Mouse (Mus musculus): ENCODE results near the gene Gm49601. TPM values are rescaled to one million over a fixed set of nuclear protein-coding genes. Genes with fewer than 3 reads are reported as not detected.

The Gm49601 gene
- polyA plus RNA-seq, 1 experiment from 2014 or later, result 1.2 TPM

DNA sequence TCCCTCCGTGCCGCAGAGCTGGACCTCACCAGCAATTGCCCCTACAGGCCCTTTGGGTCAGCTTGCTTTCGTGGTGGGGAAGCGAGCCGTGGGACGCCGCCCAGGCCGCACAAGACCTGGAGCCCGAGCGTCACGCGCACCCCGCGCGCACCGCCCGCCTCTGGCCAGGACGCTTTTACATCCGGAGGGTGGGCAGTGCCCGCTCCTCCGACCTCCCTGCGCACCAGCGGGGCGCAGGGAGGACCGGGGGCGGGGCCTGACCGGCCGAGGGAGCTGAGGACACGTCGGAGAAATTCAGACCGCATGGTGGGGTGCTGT is 37.5 kb downstream of the Gm49601 start:
- 4% methylated on average over 31 of the region's 31 CpGs for WGBS
- no peaks in the 10 kb centered on the region for H3K9me3 ChIP-seq (ENCODE audit: control insufficient read depth, low read length)
- H3K27ac ChIP-seq (ENCODE audit: low read depth, low read length), result no peak overlapping the region
- peaks cover 94% of the 10 kb centered on the region for H3K27me3 ChIP-seq (ENCODE audit: control insufficient read depth, insufficient read depth, low read length)
- no peaks in the 10 kb centered on the region for H3K36me3 ChIP-seq (ENCODE audit: control insufficient read depth, insufficient read depth, low read length)
- H3K4me2 ChIP-seq (replicated peaks; ENCODE audit: low read depth, low read length), result no peak overlapping the region
- H3K4me3 ChIP-seq (ENCODE audit: low read length), result no peak overlapping the region; the same call in 1 of the 2 replicates
- H3K4me1 ChIP-seq (ENCODE audit: control insufficient read depth, insufficient read depth, low read length), result peaks cover 20% of the 10 kb centered on the region
- no peak overlapping the region for H3K9ac ChIP-seq (ENCODE audit: low read depth, low read length)
- no peak for ATAC-seq (ENCODE audit: low FRiP score, low TSS enrichment)

DNA sequence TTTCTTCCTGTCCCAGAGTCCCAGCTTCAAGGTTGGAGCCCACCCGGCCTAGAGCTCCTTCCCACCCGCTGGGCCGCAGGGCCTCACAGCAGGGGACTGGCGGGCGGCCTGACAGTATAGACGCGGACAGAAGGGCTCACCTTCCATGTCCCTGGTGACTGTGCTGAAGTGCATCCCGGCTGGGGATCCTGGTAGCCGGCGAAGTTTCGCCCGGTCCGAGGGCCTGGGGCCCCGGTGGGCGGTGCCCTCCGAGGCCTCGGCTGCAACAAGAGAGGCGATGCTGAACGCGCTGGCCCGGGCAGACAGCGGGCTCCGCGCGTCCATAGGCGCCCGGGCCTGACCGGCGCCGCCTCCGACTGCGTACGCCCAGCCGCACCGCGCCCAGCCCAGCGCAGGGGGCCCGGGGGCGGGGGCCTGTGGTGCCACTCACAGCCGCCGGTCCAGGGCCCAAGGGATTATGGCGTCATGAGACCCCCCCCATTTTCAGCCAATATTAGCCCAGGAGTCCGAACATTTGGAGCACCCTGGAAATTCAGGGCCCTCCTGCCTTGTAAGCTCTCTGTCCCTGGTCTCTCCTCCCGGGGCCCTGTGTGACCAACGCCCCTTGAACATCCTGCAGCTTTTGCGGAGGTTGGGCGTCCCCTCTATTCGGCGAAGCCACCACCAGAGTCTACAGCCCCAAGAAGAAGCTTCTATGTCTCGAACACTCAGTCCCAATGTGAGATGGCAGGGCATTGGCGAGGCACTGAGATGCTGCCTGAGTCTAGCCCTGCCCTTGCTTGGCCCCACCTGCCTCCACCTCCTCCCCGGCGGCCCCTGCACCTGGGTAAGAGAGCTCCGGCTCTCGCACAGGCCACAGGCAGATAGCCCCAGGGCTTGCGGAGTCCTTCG is 38.1 kb downstream of the Gm49601 start:
- Histone ChIP-seq H3K27ac (ENCODE audit: low read depth, low read length) (no peak overlapping the region), H3K36me3 (ENCODE audit: control insufficient read depth, insufficient read depth, low read length) (no peaks in the 10 kb centered on the region), H3K9ac (ENCODE audit: low read depth, low read length) (no peak overlapping the region), H3K4me2 (replicated peaks; ENCODE audit: low read depth, low read length) (peak overlapping the region; percentile 33), H3K9me3 (ENCODE audit: control insufficient read depth, low read length) (no peaks in the 10 kb centered on the region), H3K27me3 (ENCODE audit: control insufficient read depth, insufficient read depth, low read length) (peaks cover 95% of the 10 kb centered on the region), H3K4me3 (ENCODE audit: low read length) (peak overlapping the region; percentile 22), H3K4me1 (ENCODE audit: control insufficient read depth, insufficient read depth, low read length) (peaks cover 20% of the 10 kb centered on the region)
- WGBS, result under 1% methylated on average over 57 of the region's 57 CpGs
- ATAC-seq (ENCODE audit: low FRiP score, low TSS enrichment), result peak; percentile 32; the same call in 1 of the 2 replicates

DNA sequence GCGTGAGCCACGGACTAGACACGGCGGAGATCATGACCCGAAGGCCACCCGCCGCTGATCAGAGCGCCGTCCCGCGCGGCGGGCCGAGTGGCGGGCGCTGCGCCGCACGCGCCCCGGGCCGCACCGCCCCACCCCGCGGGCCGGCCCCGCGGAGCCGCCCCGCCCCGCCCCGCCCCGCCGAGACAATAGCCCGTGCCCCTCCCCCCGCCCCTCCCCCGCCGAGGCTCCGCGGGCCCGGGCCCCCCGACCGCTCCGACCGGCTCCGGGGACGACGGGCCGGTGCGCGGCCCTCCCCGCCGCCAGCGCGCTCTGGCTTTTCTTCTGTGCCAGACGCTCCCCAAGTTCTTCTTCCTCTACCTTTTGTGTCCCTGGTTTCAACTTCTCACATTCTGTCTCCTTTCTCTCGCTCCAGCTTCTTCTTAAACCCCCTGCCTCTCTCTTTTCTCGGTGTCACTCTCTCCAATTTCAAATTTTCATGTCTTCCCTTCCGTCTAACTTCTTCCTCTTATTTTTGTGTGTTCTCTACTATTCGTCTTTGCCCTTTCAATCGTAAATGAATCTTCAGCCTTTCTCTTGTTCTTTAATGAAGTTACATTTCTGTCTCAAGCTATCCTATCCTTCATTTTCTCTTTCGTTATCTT is 39.2 kb downstream of the Gm49601 start:
- H3K4me2 ChIP-seq (replicated peaks; ENCODE audit: low read depth, low read length), result peak overlapping the region; percentile 68
- peaks cover 100% of the 10 kb centered on the region for H3K27me3 ChIP-seq (ENCODE audit: control insufficient read depth, insufficient read depth, low read length)
- H3K36me3 ChIP-seq (ENCODE audit: control insufficient read depth, insufficient read depth, low read length), result no peaks in the 10 kb centered on the region
- H3K9ac ChIP-seq (ENCODE audit: low read depth, low read length), result peak overlapping the region; percentile 48
- no peak overlapping the region for H3K27ac ChIP-seq (ENCODE audit: low read depth, low read length)
- ATAC-seq (ENCODE audit: low FRiP score, low TSS enrichment), result no peak
- H3K9me3 ChIP-seq (ENCODE audit: control insufficient read depth, low read length), result no peaks in the 10 kb centered on the region
- 1% methylated on average over 27 of the region's 62 CpGs for WGBS
- peaks cover 26% of the 10 kb centered on the region for H3K4me1 ChIP-seq (ENCODE audit: control insufficient read depth, insufficient read depth, low read length)
- peak overlapping the region; percentile 44 for H3K4me3 ChIP-seq (ENCODE audit: low read length)

DNA sequence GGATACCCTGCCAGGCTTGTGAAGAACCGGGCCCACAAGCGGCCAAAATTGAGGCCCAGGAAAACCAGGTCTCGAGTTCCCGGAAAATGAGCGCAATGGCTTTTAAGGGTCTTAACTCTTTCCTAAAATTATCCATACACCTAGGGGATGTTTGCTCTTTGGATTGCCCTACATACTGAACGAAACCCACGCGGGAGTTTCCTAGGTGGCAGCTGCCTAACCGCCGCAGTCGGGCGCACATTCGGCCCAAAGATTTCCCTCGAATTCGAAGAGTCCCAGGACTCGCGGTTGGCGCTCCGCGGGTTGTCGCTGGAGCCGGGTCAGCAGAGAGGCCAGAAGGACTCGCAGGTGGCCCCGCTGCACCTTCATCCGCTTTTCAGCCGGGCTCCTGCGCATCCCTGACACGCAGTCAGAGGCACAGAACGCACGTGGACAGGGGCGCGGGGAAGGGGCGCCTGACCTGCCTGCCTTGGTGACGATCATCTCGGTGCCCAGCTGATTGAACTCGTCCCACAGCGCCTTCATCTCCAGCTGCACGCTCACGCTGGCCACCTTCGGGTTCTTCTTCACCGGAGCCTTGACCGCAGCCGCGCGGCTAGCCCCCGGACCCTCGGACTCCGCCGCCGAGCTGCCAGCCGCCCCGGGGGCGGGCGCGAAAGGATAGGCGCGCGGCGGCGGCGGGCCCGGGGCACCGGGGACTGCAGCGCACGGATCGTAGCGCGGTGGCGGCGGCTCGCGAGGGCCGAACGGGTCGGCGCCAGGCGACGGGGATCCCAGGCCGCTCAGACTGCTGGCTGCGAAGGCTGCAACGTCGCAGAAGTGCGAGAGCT is 39.9 kb downstream of the Gm49601 start:
- peaks cover 25% of the 10 kb centered on the region for H3K4me1 ChIP-seq (ENCODE audit: control insufficient read depth, insufficient read depth, low read length)
- H3K27me3 ChIP-seq (ENCODE audit: control insufficient read depth, insufficient read depth, low read length), result peaks cover 100% of the 10 kb centered on the region

DNA sequence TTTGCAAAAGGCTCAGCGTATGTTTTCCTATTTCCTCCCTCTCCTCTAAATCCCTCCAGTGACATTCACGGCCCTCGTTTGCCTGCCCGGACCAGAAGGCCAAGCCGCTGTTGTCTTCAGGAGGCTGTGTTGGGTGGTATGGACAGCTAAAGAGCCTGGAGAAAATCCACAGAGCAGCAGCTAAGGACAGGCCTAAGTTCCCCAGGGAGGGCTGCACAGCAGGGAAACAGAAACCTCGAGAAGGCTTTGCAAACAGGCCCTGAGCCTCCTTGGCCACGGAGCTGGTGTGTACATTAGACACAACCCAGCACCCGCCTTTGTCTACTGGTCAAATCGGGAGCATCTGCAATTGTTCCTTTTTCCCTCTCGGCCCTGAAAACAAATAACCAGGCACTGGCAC is 40.6 kb downstream of the Gm49601 start:
- H3K4me1 ChIP-seq (ENCODE audit: control insufficient read depth, insufficient read depth, low read length), result peaks cover 25% of the 10 kb centered on the region

More for the DNA sequence above, 39.9 kb downstream of the Gm49601 start:
- Histone ChIP-seq H3K9me3 (ENCODE audit: control insufficient read depth, low read length) (no peaks in the 10 kb centered on the region), H3K9ac (ENCODE audit: low read depth, low read length) (peak overlapping the region; percentile 48), H3K36me3 (ENCODE audit: control insufficient read depth, insufficient read depth, low read length) (no peaks in the 10 kb centered on the region), H3K27ac (ENCODE audit: low read depth, low read length) (no peak overlapping the region), H3K4me2 (replicated peaks; ENCODE audit: low read depth, low read length) (peak overlapping the region; percentile 68), H3K4me3 (ENCODE audit: low read length) (peak overlapping the region; percentile 44)
- 2% methylated on average over 83 of the region's 83 CpGs for WGBS
- no peak for ATAC-seq (ENCODE audit: low FRiP score, low TSS enrichment)

DNA sequence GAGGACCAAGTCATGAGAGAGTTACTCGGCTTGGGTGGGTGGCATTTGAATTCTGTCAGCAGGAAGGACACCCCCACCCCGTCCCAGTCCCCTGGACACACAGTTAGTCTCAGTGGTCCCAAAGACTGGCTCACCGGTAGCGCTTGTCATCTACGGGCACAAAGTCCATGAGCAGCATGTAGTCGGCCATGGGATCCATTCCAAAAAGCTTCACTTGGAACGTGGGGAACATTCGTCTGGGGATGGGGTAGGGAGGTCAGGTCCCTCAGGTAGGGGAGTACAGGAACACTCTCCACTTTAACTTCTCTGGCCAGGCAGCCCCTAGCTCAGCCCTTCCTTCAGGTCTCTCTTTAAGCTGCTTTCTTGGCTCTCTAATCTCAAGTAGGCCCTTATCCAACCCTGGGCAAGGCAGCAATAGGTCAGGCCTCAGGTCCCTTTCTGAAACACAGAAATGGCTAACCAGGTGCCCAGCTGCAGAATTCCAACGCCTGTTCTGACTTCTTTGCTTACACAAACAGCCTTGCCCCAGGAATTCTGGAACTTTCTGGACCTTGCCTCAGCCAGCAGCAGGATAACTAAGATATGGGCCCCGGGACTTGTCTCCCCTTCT is 41.2 kb downstream of the Gm49601 start:
- H3K27me3 ChIP-seq (ENCODE audit: control insufficient read depth, insufficient read depth, low read length), result peaks cover 100% of the 10 kb centered on the region
- H3K4me3 ChIP-seq (ENCODE audit: low read length), result no peak overlapping the region
- 25% methylated on average over 10 of the region's 10 CpGs for WGBS
- H3K27ac ChIP-seq (ENCODE audit: low read depth, low read length), result no peak overlapping the region
- H3K36me3 ChIP-seq (ENCODE audit: control insufficient read depth, insufficient read depth, low read length), result no peaks in the 10 kb centered on the region
- peaks cover 22% of the 10 kb centered on the region for H3K4me1 ChIP-seq (ENCODE audit: control insufficient read depth, insufficient read depth, low read length)
- no peaks in the 10 kb centered on the region for H3K9me3 ChIP-seq (ENCODE audit: control insufficient read depth, low read length)
- no peak overlapping the region for H3K9ac ChIP-seq (ENCODE audit: low read depth, low read length)
- no peak overlapping the region for H3K4me2 ChIP-seq (replicated peaks; ENCODE audit: low read depth, low read length)
- no peak for ATAC-seq (ENCODE audit: low FRiP score, low TSS enrichment)

More for the DNA sequence above, 40.6 kb downstream of the Gm49601 start:
- H3K27me3 ChIP-seq (ENCODE audit: control insufficient read depth, insufficient read depth, low read length), result peaks cover 100% of the 10 kb centered on the region
- no peaks in the 10 kb centered on the region for H3K9me3 ChIP-seq (ENCODE audit: control insufficient read depth, low read length)
- no peaks in the 10 kb centered on the region for H3K36me3 ChIP-seq (ENCODE audit: control insufficient read depth, insufficient read depth, low read length)
- H3K27ac ChIP-seq (ENCODE audit: low read depth, low read length), result no peak overlapping the region
- WGBS, result 11% methylated on average over 10 of the region's 10 CpGs
- peak overlapping the region; percentile 68; the same call in 1 of the 2 replicates for H3K4me2 ChIP-seq (replicated peaks; ENCODE audit: low read depth, low read length)
- peak overlapping the region; percentile 44; the same call in 1 of the 2 replicates for H3K4me3 ChIP-seq (ENCODE audit: low read length)
- ATAC-seq (ENCODE audit: low FRiP score, low TSS enrichment), result no peak
- H3K9ac ChIP-seq (ENCODE audit: low read depth, low read length), result no peak overlapping the region

DNA sequence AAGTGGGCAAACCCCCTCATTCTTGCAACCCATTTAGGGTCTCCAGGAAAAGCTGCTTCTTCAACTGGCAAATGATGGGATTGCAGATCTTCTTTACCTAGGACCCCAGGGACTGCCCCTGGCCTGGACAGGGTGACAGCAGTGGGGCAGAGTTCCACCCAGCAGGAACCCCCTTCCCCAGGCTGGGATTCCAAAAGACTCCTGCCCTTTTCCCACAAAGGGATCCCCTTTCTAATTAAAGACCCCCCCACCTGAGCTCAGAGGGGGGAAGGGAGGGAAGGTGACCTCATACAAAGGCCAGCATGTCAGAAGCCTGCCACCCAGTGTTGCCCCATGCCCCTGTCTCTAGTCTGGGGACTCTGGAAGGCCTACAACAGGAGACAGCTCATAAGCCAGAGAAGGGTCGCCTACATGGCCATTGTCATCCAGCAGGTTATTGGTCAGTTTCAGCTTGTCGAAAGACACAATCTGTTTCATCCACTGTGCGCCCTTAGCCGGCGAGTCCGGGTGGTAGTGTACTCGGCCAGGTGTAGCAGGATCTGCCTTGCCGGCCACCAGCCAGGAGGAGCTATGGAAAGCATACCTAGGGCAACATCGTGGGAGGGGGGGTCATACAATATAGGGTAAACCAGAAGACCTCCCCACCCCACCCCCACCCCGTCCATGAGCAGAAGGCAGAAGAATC is 42.4 kb downstream of the Gm49601 start:
- no peak overlapping the region for H3K4me3 ChIP-seq (ENCODE audit: low read length)
- WGBS, result 22% methylated on average over 10 of the region's 10 CpGs
- no peak for ATAC-seq (ENCODE audit: low FRiP score, low TSS enrichment)
- no peak overlapping the region for H3K27ac ChIP-seq (ENCODE audit: low read depth, low read length)
- H3K36me3 ChIP-seq (ENCODE audit: control insufficient read depth, insufficient read depth, low read length), result no peaks in the 10 kb centered on the region
- no peak overlapping the region for H3K4me2 ChIP-seq (replicated peaks; ENCODE audit: low read depth, low read length)
- H3K9me3 ChIP-seq (ENCODE audit: control insufficient read depth, low read length), result no peaks in the 10 kb centered on the region
- H3K4me1 ChIP-seq (ENCODE audit: control insufficient read depth, insufficient read depth, low read length), result peaks cover 22% of the 10 kb centered on the region
- H3K27me3 ChIP-seq (ENCODE audit: control insufficient read depth, insufficient read depth, low read length), result peaks cover 97% of the 10 kb centered on the region
- no peak overlapping the region for H3K9ac ChIP-seq (ENCODE audit: low read depth, low read length)

DNA sequence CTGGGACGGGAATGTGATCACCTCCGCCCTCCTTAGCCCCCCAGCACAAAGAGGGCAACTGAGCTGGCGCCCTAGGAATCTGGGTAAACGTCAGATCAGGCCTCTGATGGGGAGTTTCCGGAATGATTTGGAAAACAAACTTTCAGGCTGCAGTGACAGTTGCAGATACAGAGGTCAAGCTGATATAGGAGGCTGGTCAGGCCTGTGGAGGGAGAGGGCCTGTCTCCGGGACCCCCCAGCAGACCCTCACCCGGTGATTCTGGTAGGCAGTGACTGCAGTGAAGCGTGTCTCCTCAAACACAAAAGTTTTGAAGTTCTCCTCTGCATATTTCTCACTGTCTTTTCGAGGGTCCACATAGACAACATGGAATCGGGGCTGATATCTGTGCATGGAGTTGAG is 43.1 kb downstream of the Gm49601 start:
- H3K4me3 ChIP-seq (ENCODE audit: low read length), result no peak overlapping the region
- no peaks in the 10 kb centered on the region for H3K36me3 ChIP-seq (ENCODE audit: control insufficient read depth, insufficient read depth, low read length)
- no peak overlapping the region for H3K4me2 ChIP-seq (replicated peaks; ENCODE audit: low read depth, low read length)
- 15% methylated on average over 10 of the region's 10 CpGs for WGBS
- no peak overlapping the region for H3K9ac ChIP-seq (ENCODE audit: low read depth, low read length)
- no peak for ATAC-seq (ENCODE audit: low FRiP score, low TSS enrichment)
- H3K4me1 ChIP-seq (ENCODE audit: control insufficient read depth, insufficient read depth, low read length), result peaks cover 22% of the 10 kb centered on the region
- peaks cover 91% of the 10 kb centered on the region for H3K27me3 ChIP-seq (ENCODE audit: control insufficient read depth, insufficient read depth, low read length)
- no peaks in the 10 kb centered on the region for H3K9me3 ChIP-seq (ENCODE audit: control insufficient read depth, low read length)
- H3K27ac ChIP-seq (ENCODE audit: low read depth, low read length), result no peak overlapping the region

Data from kidney, embryonic 14.5 days (tissue).